Mouse (Mus musculus) kidney, adult 2 months (tissue): ENCODE measurements around the gene Cacna1c.

Source experiments
- CTCF ChIP-seq: fragments of 200-500 bp; conservative IDR thresholded peaks from 2 replicates; pipeline ENCODE4 v1.5.1; 2011; ENCODE audit warnings: low read depth, mild to moderate bottlenecking, control low read depth, low read length, moderate library complexity, mixed read lengths; ENCODE audit not compliant: insufficient read depth, insufficient read length
- POLR2A ChIP-seq: fragments of 200-500 bp; IDR thresholded peaks from one replicate; pipeline ENCODE4 v1.6.1; 2011; ENCODE audit warnings: low read depth, low read length, control low read depth

DNA sequence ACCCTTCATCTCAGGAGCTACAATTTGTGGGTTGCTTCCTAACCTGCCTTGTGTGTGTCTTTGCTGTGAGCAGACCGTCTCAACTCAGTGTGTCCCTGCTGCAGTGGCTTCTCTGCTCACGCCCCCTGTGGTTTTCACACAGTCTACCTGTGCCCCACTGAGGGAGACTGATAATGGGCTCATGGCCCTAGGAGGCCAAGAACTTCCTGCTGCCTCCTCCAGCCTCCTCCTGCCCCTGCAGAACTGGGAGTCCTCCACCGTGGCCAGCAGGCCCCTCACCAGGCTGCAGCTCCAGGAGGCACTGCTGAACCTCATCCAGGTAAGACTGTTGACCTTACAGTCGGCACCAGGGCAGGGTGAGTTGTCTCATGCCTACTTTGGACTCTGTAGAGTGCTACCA lies 21.4 kb upstream of the Cacna1c start:
- no peak for TF ChIP-seq CTCF
- no peak for TF ChIP-seq POLR2A
